Mouse (Mus musculus) heart, postnatal 25 days (tissue): ENCODE measurements around the gene Cep131. TPM values are rescaled to one million over a fixed set of nuclear protein-coding genes. Genes with fewer than 3 reads are reported as not detected.

Experiments used
- DNase-seq: peaks from one replicate; pipeline ENCODE4 v3.0.0; 2022; ENCODE audit warnings: low spot score
- intact Hi-C: fragments of 180-260 bp; cut with DNase I; formaldehyde crosslinking; loops from one replicate; pipeline ENCODE4 v1.15.1; 2025
- total RNA-seq, 2 experiments: library from RNA; stranded (reverse); gene quantifications; 2 replicates each; pipeline ENCODE4 v1.2.3; 2021

Cep131 gene
- total RNA-seq, 2 experiments from 2014 or later: 9.3 to 9.7 TPM

DNA sequence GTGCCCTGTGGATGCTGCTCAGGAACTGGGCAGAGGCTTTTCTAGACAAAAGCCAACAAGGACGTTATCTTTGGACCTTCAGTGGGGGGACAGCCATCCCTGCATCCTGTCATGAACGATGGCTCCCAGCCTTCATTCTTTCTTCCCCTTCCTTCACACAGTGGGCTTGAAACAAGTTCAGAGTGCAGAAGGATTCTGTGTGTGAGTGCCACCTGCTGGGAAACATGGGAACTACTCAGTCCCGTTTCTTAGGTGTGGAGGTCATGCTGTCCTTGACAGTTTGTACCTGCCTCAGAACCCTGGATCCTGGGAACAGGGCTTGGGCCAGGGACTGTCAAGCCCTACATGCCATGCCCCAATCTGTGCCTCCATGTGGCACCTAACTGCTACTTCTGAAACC, 14.4 kb upstream of the Cep131 start:
- DNase-seq: no peak
- intact Hi-C loops: loop anchor here (1.0 to 5.0 kb wide), 2 partner anchors 69 to 88 kb away; no protein-coding TSS in a partner anchor

DNA sequence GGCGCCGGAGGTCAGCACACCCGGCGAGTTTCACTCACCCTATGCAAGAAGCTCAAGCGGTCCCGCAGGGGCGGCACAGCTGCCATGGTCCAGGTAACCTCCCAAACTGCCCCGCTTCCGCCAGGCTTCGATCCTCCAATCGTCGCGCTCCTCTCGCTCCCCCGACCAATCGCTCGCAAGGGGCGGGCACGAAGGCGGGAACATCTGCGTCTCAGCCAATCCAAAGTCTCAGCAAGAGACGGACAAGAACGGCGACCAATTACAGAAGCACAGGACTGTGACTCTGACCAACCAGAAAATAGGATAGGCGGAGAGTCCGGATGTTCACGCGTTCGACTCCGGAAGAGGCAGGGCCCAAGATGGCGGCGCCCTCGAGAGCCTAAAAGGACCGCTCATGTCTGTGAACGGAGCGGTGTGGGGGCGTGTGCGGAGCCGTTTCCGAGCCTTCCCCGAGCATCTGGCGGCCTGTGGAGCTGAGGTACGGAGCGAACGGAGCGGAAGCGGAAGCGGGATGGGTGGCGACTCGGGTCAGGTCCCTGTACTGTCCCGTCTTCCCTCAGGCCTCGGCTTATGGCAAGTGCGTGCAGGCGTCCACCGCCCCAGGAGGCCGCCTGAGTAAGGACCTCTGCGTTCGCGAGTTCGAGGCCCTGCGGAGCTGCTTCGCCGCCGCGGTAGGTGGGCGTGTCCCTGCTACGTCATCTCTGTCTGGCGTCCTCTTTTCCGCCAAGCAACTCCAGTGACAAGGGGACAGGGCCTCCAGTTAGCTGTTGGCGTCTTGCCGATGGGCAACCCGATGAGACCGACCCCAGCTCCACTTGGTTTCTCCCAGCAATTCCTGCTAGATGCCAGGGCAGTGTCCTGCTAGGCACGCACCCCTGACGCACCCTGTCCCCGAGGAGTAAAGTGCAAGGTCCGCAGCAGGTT, 12.2 kb upstream of the Cep131 start, which contains the start of the genes Tepsin and Ndufaf8:
Gene Tepsin (minus strand): TSS at position 144 of the 924 bp plus-strand sequence.
Gene Ndufaf8 (plus strand): TSS at position 341 of the 924 bp plus-strand sequence.
- peak; percentile 99 for DNase-seq
- intact Hi-C loops: no loop called here

DNA sequence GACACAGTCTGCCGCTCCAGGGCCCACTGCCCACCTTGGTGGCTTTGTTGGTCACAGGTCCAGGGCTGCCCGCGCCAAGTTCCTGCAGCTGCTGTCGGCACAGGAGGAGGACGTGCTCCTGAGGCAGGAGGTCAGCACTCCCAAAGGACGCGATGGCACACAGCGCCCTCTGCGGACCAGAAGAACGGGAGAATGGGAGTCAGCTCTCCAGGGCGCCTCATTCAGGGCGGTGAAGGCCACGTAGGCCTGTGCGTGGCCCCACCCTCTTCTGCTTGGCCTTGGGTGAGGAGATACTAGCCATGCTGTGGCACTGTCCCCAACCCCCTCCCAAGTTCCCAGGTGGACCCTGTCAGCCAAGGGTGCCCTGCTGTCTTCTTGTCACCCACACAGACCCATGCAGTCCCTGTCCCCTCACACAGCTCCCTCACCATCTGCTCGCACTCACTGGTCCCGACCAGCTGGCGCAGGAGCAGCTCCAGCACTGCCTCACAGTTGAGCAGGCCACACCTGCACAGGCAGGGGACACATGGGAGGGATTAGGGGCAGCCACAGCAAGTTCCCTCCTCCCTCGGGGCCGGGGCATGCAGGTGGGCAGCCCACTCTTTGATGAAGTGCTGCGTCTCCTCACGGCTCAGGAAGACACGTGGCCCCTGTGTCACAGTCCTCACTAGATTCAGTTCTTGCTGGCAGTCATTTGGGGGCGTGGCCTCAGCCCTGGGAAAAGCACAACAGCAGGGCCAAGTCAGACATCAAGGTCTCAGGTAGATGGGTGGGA, 6.4 kb upstream of the Cep131 start:
- no peak for DNase-seq
- intact Hi-C loops: no loop called here

DNA sequence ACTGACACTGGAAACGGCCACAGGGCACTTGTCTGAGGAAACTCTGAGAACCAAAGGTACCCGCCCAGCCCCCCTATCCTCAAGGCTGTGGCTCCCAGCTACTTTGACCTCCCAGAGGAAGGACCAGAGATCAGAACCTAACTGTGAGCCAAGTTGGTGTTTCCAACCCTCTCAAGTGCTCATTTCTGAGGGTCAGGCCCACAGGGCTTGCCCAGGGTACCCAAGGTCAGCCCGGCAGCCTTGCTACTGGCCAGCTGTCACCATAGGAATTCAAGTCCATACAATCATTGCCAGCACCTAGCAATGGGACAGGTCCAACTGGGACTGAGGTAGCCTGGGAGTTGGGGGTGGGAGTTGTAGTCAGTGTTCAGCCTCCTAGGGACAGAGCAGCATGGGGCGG, 4.0 kb upstream of the Cep131 start:
- intact Hi-C loops: no loop called here
- no peak for DNase-seq

DNA sequence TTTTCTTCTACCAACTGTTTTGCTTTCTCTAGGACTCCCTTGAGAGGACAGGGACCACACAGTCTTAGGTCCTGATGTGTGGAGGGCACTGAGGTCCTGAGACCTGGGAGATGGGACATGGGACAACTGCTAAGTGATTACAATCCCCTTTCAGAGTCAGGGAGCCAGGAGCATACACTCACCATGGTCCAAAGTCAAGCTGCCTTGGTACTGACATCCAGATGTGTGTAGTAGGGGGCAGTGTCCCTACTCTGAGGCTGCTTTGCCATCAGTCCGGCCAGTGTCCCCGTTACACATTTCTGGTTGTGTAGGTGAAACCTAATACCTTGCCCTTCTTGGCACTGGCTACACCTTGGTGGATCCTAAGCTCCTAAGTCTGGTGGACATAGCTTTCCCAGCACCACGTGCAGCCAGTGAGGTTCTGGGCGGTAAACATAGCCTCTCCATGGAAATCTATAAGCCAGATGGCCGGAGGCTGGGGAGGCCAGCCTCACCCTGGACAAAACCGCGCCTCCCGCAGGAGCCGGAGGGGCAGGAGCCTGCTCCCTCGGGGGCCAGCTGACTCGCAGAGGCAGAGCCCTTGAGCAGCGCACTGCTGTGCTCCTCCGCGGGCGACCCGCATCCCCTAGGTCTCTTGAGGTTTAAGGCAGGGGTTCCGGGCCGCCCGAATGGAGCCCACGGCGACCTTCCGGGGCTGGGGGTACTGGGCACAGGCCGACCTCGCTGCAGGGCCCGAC, 568 bp downstream of the Cep131 start:
- peak; percentile 13 for DNase-seq
- intact Hi-C loops: loop anchor here (10.0 kb wide), 1 partner anchor 141 kb away; the partner anchor contains the start of gene Baiap2

DNA sequence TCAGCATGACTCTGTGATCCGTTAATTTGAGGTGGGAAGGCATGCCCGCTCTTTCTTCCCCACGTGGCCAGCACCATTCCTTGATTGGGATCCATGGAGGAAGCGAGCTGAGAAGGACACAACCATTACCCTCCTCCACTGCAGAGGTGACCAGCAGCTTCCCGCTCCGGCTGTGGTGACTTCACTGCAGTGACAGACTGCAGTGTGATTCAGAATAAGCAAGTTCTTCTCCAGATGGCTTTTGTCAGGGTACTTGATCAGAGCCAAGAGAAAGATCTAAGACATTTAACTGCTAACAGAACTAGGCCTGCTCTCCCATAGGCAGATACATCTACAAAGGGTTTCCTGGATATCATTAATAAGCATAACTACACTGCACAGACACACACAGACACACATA, 6.3 kb downstream of the Cep131 start:
- intact Hi-C loops: loop anchor here (10.0 kb wide), 1 partner anchor 135 kb away; the partner anchor contains the start of gene Baiap2
- DNase-seq: no peak

DNA sequence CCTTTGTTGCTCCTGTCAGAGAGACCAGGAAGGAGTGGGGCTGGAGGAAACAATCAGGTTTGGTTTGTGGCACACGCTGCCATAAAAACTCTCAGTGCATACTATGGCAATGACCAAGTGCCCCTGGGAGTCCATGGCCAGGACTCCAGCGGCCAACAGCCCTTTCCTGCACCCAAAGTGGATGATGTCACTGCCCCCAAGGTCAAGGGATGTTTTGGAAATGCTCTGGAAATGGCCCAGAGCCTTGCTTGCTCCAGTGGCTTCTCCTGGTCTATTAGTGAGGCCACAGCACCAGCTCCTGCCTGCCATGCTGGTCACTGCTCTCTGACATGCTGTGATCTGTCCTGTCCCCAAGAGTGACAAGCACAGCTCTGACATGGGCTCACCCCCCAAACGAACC, 10.4 kb downstream of the Cep131 start:
- no peak for DNase-seq
- intact Hi-C loops: no loop called here

DNA sequence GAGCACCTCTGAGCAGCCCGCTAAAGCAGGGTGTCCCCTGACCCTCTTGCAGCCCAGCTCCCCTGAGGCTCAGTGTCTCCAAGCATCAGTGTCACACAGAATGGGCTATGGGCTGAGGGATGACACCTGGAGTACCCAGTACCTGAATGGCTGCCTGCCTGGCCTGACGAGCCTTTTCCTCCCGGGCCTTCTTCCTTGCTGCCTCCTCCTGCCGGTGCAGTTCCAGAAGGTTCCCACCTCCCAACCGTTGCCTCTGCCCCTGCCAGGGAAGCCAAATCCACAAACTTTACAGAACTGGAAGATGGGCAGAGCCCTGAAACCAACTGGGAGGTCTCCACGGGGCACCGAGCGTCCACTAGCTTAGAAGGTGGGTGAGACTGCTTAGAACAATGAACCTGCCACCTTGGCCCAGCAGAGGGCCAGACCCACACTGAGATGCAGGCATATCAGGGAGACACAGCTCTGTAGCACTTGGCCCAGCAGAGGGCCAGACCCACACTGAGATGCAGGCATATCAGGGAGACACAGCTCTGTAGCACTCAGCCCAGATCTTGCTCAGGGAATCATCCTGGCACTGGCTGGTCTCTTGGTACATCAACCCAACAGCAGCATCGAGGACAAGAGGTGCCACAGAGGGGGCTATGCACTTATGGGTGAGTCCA, 13.5 kb downstream of the Cep131 start:
- DNase-seq: no peak
- intact Hi-C loops: no loop called here

DNA sequence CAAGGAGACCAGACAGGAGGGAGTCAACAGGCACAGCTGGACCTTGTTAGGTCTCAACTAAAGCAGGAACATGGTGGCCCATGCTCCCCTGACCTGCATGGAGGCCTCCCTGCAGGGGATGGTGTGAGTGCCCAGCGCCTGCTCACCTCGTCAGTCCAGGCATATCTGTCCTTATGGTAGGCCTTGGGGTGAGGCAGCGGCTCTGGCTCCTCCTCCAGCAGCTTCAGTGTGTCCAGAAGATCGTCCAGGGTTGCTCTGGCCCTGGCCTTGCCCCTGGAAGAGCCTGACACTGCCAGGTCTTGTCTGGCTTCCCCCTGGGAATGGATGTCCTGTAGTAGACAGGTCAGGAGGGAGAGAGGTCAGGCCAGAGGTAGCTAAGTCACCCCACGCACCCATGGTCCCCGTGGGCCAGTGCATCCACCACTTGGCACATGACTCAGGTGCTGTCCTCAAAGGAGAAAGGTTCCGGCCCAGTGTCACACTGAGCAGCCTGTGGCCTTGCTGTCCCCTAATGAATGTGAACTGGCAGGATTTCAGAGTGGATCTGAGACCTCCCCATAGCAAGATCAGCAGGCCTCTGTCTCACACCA, 14.8 kb downstream of the Cep131 start:
- intact Hi-C loops: no loop called here
- DNase-seq: no peak

DNA sequence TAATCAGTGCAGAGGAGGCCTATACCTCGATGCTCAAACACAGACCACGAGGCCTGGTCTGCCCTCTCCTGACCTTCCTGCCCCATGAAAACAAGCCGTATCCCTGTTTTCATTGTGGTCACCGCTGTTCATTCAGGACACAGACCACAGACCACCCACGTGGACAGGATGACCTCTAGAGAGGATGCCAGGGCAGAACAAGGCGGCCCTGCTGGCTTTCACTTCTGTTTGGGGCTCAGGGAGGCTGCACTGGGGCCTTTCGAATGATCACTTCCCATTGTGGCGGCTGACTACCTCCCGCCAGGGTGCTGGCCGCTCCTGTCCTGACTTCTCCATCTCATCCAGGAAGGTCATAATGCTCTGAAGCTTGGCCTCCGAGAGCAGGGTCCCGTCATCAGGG, 15.6 kb downstream of the Cep131 start:
- intact Hi-C loops: no loop called here

DNA sequence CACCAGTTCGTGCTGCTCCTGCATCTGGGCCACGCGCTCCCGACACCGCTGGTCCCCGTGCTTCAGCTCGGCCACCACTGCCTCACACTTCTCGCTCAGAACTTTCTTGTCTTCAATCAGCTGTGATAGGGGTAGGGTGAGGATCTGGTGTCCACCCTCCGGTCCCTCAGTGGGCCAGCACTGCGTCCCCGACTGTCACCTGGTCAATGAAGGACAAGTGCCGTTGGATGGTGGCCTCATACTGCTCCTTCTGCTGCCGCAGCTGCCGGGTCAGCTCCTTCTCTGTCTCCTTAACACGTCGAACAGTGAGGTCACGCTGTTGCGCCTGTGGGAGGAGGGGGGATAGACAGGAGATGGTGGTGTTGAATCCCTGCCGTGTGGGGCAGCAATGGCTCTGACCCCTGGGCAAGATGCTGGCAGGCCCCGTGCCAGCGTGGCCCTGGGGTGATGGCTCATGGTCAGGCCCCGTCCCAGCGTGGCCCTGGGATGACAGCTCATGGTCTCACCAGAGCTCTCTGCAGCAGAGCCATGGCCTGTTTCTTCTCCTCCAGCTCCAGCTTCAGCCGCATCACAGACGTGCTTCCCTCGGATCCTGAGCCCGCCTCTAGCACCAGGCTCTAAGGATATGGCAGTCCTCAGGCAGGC, 16.2 kb downstream of the Cep131 start:
- intact Hi-C loops: no loop called here
- no peak for DNase-seq

More for the DNA sequence above, 15.6 kb downstream of the Cep131 start:
- no peak for DNase-seq

DNA sequence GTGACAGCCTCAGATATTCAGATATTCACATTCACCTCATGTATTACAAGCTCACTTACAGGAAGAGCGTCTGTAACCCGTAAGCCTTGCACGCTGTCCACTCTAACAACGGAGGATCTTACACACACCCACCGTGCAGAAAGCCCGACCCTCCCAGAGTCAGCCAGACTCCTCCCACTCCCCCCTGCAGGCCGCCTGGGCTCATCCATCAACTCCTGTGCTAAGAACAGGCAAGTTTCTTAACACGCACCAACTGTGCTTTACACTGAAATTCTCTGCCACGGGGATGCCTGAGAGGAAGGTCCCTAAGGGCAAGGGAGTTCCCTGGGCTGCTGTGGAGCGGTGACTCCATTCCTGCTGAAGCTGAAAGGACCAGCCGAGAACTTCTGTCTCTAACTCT, 17.4 kb downstream of the Cep131 start:
- intact Hi-C loops: loop anchor here (10.0 kb wide), 1 partner anchor 54 kb away; no protein-coding TSS in a partner anchor
- DNase-seq: no peak

DNA sequence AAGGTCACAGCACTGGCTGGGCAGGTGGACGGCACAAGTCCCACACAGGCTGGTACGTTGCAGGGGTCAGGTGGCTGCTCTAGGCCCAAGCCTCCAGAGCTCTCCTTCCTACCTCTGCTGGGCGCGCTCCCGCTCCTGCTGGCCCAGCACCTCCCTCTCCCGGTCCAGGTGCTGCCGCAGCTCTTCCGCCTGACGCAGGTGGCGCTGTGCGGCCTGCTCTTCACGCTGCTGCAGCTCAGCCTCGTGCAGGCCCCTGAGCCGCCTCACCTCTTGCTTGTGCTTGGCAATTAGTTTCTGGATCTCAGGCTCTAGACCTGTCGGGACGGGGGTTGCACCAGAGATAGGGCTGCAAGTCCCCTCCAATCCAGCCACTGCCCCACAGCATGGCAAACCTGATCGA, 18.8 kb downstream of the Cep131 start:
- intact Hi-C loops: loop anchor here (10.0 kb wide), 1 partner anchor 53 kb away; no protein-coding TSS in a partner anchor
- DNase-seq: no peak

DNA sequence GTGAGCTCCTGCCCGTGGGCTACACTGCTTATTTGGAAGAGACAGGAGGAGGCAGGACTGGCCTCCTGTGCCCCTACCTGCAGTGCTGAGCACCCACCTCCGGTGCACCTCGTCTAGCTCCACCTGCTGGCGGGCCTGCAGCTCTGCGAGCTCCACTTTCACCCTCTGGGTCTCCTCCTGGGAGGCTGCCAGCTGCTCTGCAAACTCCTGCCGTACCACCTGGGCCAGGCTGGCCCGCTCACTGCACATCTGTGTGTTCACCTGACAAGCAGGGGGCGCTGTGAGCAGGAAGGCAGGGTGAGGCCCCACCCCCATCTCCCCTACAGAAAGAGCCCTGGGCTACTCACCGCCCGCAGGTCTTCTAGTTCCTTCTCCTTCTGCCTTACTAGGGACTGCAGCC, 21.3 kb downstream of the Cep131 start:
- no peak for DNase-seq
- intact Hi-C loops: loop anchor here (1.0 to 10.0 kb wide), 2 partner anchors 35 to 50 kb away; no protein-coding TSS in a partner anchor

DNA sequence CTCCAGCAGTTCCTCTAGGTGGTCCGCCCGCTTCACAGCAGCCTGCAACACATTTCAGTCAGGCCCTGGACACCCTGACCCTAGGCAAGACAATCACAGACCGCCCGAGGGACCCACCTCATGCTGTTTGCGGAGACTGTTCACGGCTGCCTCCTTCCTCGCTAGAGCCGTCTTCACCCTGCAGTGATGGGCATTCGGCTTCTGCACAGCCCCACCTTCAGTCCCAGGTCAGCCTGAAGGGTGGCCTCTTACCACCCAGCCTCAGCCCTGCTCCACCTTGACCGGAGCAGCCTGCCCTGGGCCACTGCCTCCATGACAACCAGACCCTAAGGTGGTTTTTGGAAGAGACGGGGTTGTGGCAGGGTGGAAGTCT, 22.0 kb downstream of the Cep131 start:
- intact Hi-C loops: loop anchor here (1.0 to 10.0 kb wide), 2 partner anchors 34 to 50 kb away; no protein-coding TSS in a partner anchor
- no peak for DNase-seq

DNA sequence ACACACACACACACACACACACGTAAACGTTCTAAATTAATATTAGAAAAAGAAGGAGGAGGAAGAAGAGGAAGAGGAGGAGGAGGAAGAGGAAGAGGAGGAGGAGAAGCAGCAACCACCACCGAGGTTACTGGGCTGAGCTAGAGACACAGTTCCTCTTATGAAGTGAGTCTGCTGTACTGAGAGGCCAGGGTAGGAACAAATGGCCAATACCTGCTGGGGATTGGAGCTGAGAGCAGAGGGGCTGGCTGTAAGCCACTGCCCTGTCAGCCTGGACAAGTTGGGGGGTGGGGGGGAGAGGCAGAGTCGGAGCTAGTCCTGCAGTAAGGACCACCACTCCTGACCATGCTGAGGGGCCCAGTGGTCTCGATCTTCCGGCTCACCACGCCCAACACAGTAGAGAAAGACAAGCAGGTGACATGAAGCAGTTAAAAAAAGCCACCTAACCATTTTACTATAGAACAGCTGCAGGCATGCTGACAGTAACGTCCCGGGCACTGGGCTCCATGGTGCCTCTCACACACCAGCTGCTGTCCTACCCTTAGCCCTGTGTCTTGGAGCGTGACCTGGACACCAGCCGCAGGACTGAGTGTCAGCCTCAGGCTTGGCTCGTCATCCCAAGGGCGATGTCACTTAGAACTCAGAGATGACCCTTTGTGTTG, 22.5 kb downstream of the Cep131 start:
- intact Hi-C loops: loop anchor here (10.0 kb wide), 1 partner anchor 49 kb away; no protein-coding TSS in a partner anchor
- DNase-seq: no peak

DNA sequence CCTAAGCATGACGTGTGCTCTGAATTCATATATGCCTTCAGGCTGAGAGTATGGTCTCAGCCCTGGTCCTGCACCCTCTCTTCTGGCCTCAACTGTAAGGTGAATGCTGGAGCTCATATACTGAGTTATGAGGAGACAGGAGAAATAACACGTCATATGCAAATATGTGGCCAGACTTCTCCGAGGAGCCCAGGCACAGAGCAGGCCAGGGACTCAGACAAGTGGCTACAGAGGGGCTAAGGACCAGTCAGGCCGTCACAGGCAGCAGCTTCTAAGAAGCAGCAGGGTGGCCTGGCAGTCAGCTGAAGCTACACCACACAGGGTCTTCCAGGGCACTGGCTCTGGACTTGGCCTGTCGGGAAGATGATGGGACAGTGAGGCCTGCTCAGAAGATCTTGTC, 23.3 kb downstream of the Cep131 start:
- intact Hi-C loops: loop anchor here (10.0 kb wide), 1 partner anchor 49 kb away; no protein-coding TSS in a partner anchor
- DNase-seq: no peak

DNA sequence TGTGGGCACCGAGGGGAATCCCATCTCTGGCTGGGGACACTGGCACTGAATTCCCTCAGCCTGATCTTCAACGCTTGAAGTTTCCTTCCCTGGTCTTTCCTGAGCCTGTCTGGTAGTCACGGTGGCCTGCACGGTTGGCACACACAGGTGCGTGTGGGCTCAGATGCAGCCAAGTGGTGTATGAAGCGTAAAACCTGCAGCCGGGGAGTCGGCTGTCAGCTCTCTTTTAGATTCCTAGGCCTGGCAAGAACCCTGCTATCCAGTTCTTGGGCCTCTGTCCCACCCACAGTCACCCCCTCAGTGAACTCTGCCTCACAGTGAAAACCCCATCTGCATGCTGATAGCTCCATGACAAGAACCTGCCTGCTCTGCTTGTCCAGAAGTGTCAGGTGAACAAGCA, 26.0 kb downstream of the Cep131 start:
- DNase-seq: no peak
- intact Hi-C loops: loop anchor here (10.0 kb wide), 1 partner anchor 46 kb away; no protein-coding TSS in a partner anchor
